Mouse (Mus musculus) heart, postnatal 10 days (tissue): Measurements from ENCODE around the gene Prss46. TPM values are rescaled to one million over a fixed set of nuclear protein-coding genes. Genes with fewer than 3 reads are reported as not detected.

ENCODE experiments used
- DNase-seq, 2 experiments: peaks; one replicate each; pipeline ENCODE4 v3.0.0; 2021
- intact Hi-C: fragments of 180-260 bp; cut with DNase I; formaldehyde crosslinking; loops from one replicate; pipeline ENCODE4 v1.15.1; 2025
- total RNA-seq, 2 experiments: library from RNA; stranded (reverse); gene quantifications; 2 replicates each; pipeline ENCODE4 v1.2.3; 2021

The Prss46 gene
- total RNA-seq, 2 experiments from 2014 or later = not detected

- intact Hi-C loops = no loop called here
- DNase-seq = no peak
Measured at GRCm38 (mm10) chr9:110891077-110891828, 46.9 kb downstream of the Prss46 start.

GRCm38 (mm10) chr9:110892552-110892951 is 48.2 kb downstream of the Prss46 start:
- no peak for DNase-seq
- intact Hi-C loops = no loop called here

GRCm38 (mm10) chr9:110893429-110893828 is 49.1 kb downstream of the Prss46 start:
- intact Hi-C loops = no loop called here
- no peak for DNase-seq

- intact Hi-C loops = no loop called here
- no peak for DNase-seq
Measured at GRCm38 (mm10) chr9:110895507-110895906, 51.2 kb downstream of the Prss46 start.

GRCm38 (mm10) chr9:110895994-110896393 is 51.7 kb downstream of the Prss46 start:
- no peak for DNase-seq
- intact Hi-C loops = no loop called here

GRCm38 (mm10) chr9:110896595-110896994 is 52.3 kb downstream of the Prss46 start:
- intact Hi-C loops = no loop called here

GRCm38 (mm10) chr9:110899451-110900008 is 55.2 kb downstream of the Prss46 start:
- intact Hi-C loops = no loop called here
- no peak for DNase-seq

More at GRCm38 (mm10) chr9:110896595-110896994, 52.3 kb downstream of the Prss46 start:
- DNase-seq = no peak

- intact Hi-C loops = no loop called here
- DNase-seq = no peak
Measured at GRCm38 (mm10) chr9:110901204-110901603, 56.9 kb downstream of the Prss46 start.

- intact Hi-C loops = no loop called here
- DNase-seq = no peak
Measured at GRCm38 (mm10) chr9:110902271-110902670, 58.0 kb downstream of the Prss46 start.

Other genes starting within 250 kb of the Prss46 start
- 1 to 10 TPM; 2.2 to 2.3 TPM for gene Nradd, start 220.1 kb upstream of the Prss46 start, total RNA-seq
- 1 to 10 TPM; 8.3 to 8.7 TPM for gene Nbeal2, start 190.3 kb upstream of the Prss46 start, total RNA-seq
- gene Ccdc12, start 188.0 kb upstream of the Prss46 start, total RNA-seq = 10 to 100 TPM; 69.6 to 78.9 TPM
- gene Myl3, start 102.6 kb upstream of the Prss46 start, total RNA-seq = over 10,000 TPM; 11,120 to 11,825 TPM
- gene Pth1r, start 97.4 kb upstream of the Prss46 start, total RNA-seq = 10 to 100 TPM; 11.5 to 13.4 TPM
- not detected for gene Prss42, start 46.3 kb upstream of the Prss46 start, total RNA-seq
- gene Prss44, start 30.5 kb upstream of the Prss46 start, total RNA-seq = not detected
- not detected for gene Prss43, start 17.8 kb upstream of the Prss46 start, total RNA-seq
- gene Prss45, start 9.9 kb upstream of the Prss46 start, total RNA-seq = not detected
- not detected for gene Prss50, start 13.5 kb downstream of the Prss46 start, total RNA-seq
- gene Als2cl, start 35.4 kb downstream of the Prss46 start, total RNA-seq = 10 to 100 TPM; 19.6 to 20.4 TPM
- under 1 TPM; 0.69 to 0.74 TPM for gene Tmie, start 35.6 kb downstream of the Prss46 start, total RNA-seq
- gene Fam240a, start 72.4 kb downstream of the Prss46 start, total RNA-seq = not detected
- not detected for gene Tdgf1, start 101.7 kb downstream of the Prss46 start, total RNA-seq
- 10 to 100 TPM; 39.8 to 49.0 TPM for gene Lrrc2, start 107.0 kb downstream of the Prss46 start, total RNA-seq
- 1 to 10 TPM; 2.4 to 2.8 TPM for gene Rtp3, start 146.1 kb downstream of the Prss46 start, total RNA-seq
- gene Ltf, start 174.8 kb downstream of the Prss46 start, total RNA-seq = 1 to 10 TPM in 1 of 2 experiments, under 1 TPM in 1; 0.72 to 2.3 TPM
- 1 to 10 TPM; 6.4 to 7.4 TPM for gene Ccrl2, start 213.0 kb downstream of the Prss46 start, total RNA-seq